Mouse (Mus musculus) embryonic fibroblast, embryonic 13.5 days (primary cell): ENCODE measurements at regions not wholly inside any gene's neighbourhood (a gene's known extent, or its start where the extent isn't known, plus 50 kb on each side); places are given as distances from the start of the nearest gene placed in this dataset.

Experiments
- CTCF ChIP-seq: IDR thresholded peaks from 2 replicates; pipeline ENCODE4 v1.5.1; 2011; ENCODE audit warnings: mild to moderate bottlenecking, control low read depth, low read length, moderate library complexity, borderline replicate concordance; ENCODE audit not compliant: insufficient read depth
- POLR2A ChIP-seq: IDR thresholded peaks from 2 replicates; pipeline ENCODE4 v1.6.1; 2011; ENCODE audit warnings: low read depth, mild to moderate bottlenecking, control low read depth, low read length, moderate library complexity

- TF ChIP-seq POLR2A (no peak), CTCF (no peak)
Measured at GRCm38 (mm10) chr13:71676081-71676624, 287.4 kb downstream of the Irx1 start.
